Mouse (Mus musculus) CH12.LX (cell line): ENCODE measurements at regions not wholly inside any gene's neighbourhood (a gene's known extent, or its start where the extent isn't known, plus 50 kb on each side); places are given as distances from the start of the nearest gene placed in this dataset.

Experiments used
- DNase-seq: peaks from one replicate; pipeline ENCODE4 v3.0.0-alpha.2; 2013; ENCODE audit errors: extremely low read depth
- H3K27ac ChIP-seq: 2 replicates; pipeline ENCODE4 v1.5.1; 2012; ENCODE audit warnings: low read depth, mild to moderate bottlenecking, control low read depth, moderate library complexity; ENCODE audit not compliant: insufficient read depth
- H3K27me3 ChIP-seq: replicated peaks from 2 replicates; pipeline ENCODE3; 2012; ENCODE audit warnings: inconsistent platforms
- H3K36me3 ChIP-seq, 2 experiments: replicated peaks in 1 of 2; 2 replicates each; pipeline versions ENCODE3 to v1.6.1; 2012; ENCODE audit warnings: inconsistent platforms in 1 of 2, low read length in 1 of 2, mild to moderate bottlenecking in 1 of 2, mixed read lengths in 1 of 2, moderate library complexity in 1 of 2; ENCODE audit not compliant: control insufficient read depth in 1 of 2, insufficient read depth in 1 of 2
- H3K4me1 ChIP-seq, 2 experiments: 2 replicates each; pipeline ENCODE4 v1.6.1; 2012; ENCODE audit warnings: inconsistent platforms in 1 of 2, moderate library complexity in 1 of 2; ENCODE audit not compliant: insufficient read depth in 2 of 2, control insufficient read depth in 1 of 2
- H3K4me2 ChIP-seq: 2 replicates; pipeline ENCODE4 v1.6.1; 2012; ENCODE audit warnings: low read depth, mild to moderate bottlenecking, control low read depth; ENCODE audit not compliant: poor library complexity, insufficient read depth, severe bottlenecking
- H3K4me3 ChIP-seq, 3 experiments: fragments of 150-350 bp in 1 of 3; sonication (generic) in 1 of 3; replicated peaks in 1 of 3; 2 replicates each; pipeline versions ENCODE3 to v1.5.1; 2011 to 2012; ENCODE audit warnings: low read depth in 2 of 3, low read length in 2 of 3, mild to moderate bottlenecking in 2 of 3, moderate library complexity in 2 of 3, control low read depth in 1 of 3, improper control_type of control experiment in 1 of 3, inconsistent platforms in 1 of 3, mixed read lengths in 1 of 3; ENCODE audit not compliant: poor library complexity in 1 of 3
- H3K79me2 ChIP-seq: replicated peaks from 2 replicates; pipeline ENCODE4 v1.6.1; 2012; ENCODE audit warnings: mild to moderate bottlenecking, moderate library complexity; ENCODE audit not compliant: control insufficient read depth, poor library complexity, insufficient read depth, severe bottlenecking; ENCODE audit errors: extremely low read depth
- H3K9ac ChIP-seq: 2 replicates; pipeline ENCODE4 v1.6.1; 2012; ENCODE audit warnings: low read depth, mild to moderate bottlenecking, control low read depth, moderate library complexity; ENCODE audit not compliant: insufficient read depth
- H3K9me3 ChIP-seq: replicated peaks from 2 replicates; pipeline ENCODE3; 2012; ENCODE audit warnings: low read length, inconsistent platforms, mixed read lengths
- CHD1 ChIP-seq: IDR thresholded peaks from 2 replicates; pipeline ENCODE4 v1.6.1; 2012; ENCODE audit warnings: low read depth, low read length, improper control_type of control experiment, inconsistent platforms
- CHD2 ChIP-seq: IDR thresholded peaks from 2 replicates; pipeline ENCODE4 v1.6.1; 2011; ENCODE audit warnings: low read length, improper control_type of control experiment
- CTCF ChIP-seq, 2 experiments: IDR thresholded peaks in 1 of 2; conservative IDR thresholded peaks in 1 of 2; 2 replicates each; pipeline ENCODE4 v1.5.1; 2011 to 2012; ENCODE audit warnings: low read depth in 2 of 2, low read length in 2 of 2, improper control_type of control experiment in 1 of 2, inconsistent platforms in 1 of 2, mild to moderate bottlenecking in 1 of 2, moderate library complexity in 1 of 2
- E2F4 ChIP-seq: IDR thresholded peaks from 2 replicates; pipeline ENCODE4 v1.6.1; 2011; ENCODE audit warnings: low read depth, low read length, improper control_type of control experiment; ENCODE audit not compliant: insufficient replicate concordance
- ELF1 ChIP-seq: IDR thresholded peaks from 2 replicates; pipeline ENCODE4 v1.6.1; 2014; ENCODE audit warnings: low read depth, mild to moderate bottlenecking, inconsistent platforms, low read length, improper control_type of control experiment
- GABPA ChIP-seq: IDR thresholded peaks from 2 replicates; pipeline ENCODE4 v1.6.1; 2012; ENCODE audit warnings: low read depth, low read length, improper control_type of control experiment, inconsistent platforms; ENCODE audit not compliant: insufficient replicate concordance
- IRF4 ChIP-seq: IDR thresholded peaks from 2 replicates; pipeline ENCODE4 v1.6.1; 2014; ENCODE audit warnings: low read depth, mild to moderate bottlenecking, inconsistent platforms, low read length, improper control_type of control experiment
- JUND ChIP-seq: conservative IDR thresholded peaks from 2 replicates; pipeline ENCODE4 v1.6.1; 2011; ENCODE audit warnings: low read depth, low read length, improper control_type of control experiment
- KAT2A ChIP-seq: IDR thresholded peaks from 2 replicates; pipeline ENCODE4 v1.6.1; 2012; ENCODE audit warnings: low read length, improper control_type of control experiment, inconsistent platforms; ENCODE audit not compliant: insufficient replicate concordance
- MAX ChIP-seq: IDR thresholded peaks from 2 replicates; pipeline ENCODE4 v1.6.1; 2011; ENCODE audit warnings: low read length, improper control_type of control experiment
- MEF2A ChIP-seq: IDR thresholded peaks from 2 replicates; pipeline ENCODE4 v1.6.1; 2014; ENCODE audit warnings: low read depth, mild to moderate bottlenecking, inconsistent platforms, low read length, improper control_type of control experiment, borderline replicate concordance
- MXI1 ChIP-seq: IDR thresholded peaks from 2 replicates; pipeline ENCODE4 v1.6.1; 2011; ENCODE audit warnings: mild to moderate bottlenecking, low read depth, low read length, improper control_type of control experiment
- MYC ChIP-seq: IDR thresholded peaks from 2 replicates; pipeline ENCODE4 v1.6.1; 2011; ENCODE audit warnings: low read depth, mild to moderate bottlenecking, improper control_type of control experiment, low read length
- NELFE ChIP-seq: IDR thresholded peaks from 2 replicates; pipeline ENCODE4 v1.6.1; 2011; ENCODE audit warnings: low read depth, low read length, improper control_type of control experiment
- RCOR1 ChIP-seq: conservative IDR thresholded peaks from 2 replicates; pipeline ENCODE4 v1.6.1; 2012; ENCODE audit warnings: low read depth, mild to moderate bottlenecking, inconsistent platforms, low read length, improper control_type of control experiment
- SIN3A ChIP-seq: IDR thresholded peaks from 2 replicates; pipeline ENCODE4 v1.6.1; 2012; ENCODE audit warnings: low read length, improper control_type of control experiment, inconsistent platforms
- SMC3 ChIP-seq: IDR thresholded peaks from 2 replicates; pipeline ENCODE4 v1.6.1; 2011; ENCODE audit warnings: low read depth, low read length, improper control_type of control experiment
- TBP ChIP-seq: conservative IDR thresholded peaks from 2 replicates; pipeline ENCODE4 v1.6.1; 2011; ENCODE audit warnings: low read depth, low read length, improper control_type of control experiment
- USF1 ChIP-seq: IDR thresholded peaks from 2 replicates; pipeline ENCODE4 v1.6.1; 2014; ENCODE audit warnings: low read depth, mild to moderate bottlenecking, inconsistent platforms, low read length, improper control_type of control experiment
- ZKSCAN1 ChIP-seq: IDR thresholded peaks from 2 replicates; pipeline ENCODE4 v1.6.1; 2012; ENCODE audit warnings: low read depth, inconsistent platforms, low read length, improper control_type of control experiment, borderline replicate concordance
- dilution Hi-C: fragments of 300-500 bp; cut with MboI; formaldehyde crosslinking; loops from 2 replicates; pipeline ENCODE4 v1.14.3; 2020; ENCODE audit warnings: low sequenced_read_pairs; ENCODE audit not compliant: extremely low pct_unique_long_range_greater_than_20kb, extremely low pct_ligation_motif_present
- in situ Hi-C: fragments of 300-500 bp; cut with MboI; formaldehyde crosslinking; loops from 3 replicates; pipeline ENCODE4 v1.14.3; 2019; ENCODE audit warnings: low sequenced_read_pairs, low pct_ligation_motif_present, low pct_unique_long_range_greater_than_20kb, mixed read lengths

- H3K4me2 ChIP-seq, result no peak overlapping the region
- H3K27ac ChIP-seq, result no peak overlapping the region
- H3K4me1 ChIP-seq, result no peaks in the 10 kb centered on the region
- dilution Hi-C loops (no loop called here), in situ Hi-C loops (no loop called here)
- TF ChIP-seq SMC3, result no peak
- TF ChIP-seq KAT2A, result no peak
- TF ChIP-seq GABPA, result no peak
- no peak for TF ChIP-seq RCOR1
- no peak for TF ChIP-seq IRF4
- no peak for TF ChIP-seq MEF2A
- TF ChIP-seq USF1, result no peak
- TF ChIP-seq E2F4, result no peak
- TF ChIP-seq NELFE, result no peak
- TF ChIP-seq ZKSCAN1, result no peak
- no peak for TF ChIP-seq MYC
- no peak for TF ChIP-seq SIN3A
- no peak for TF ChIP-seq JUND
- TF ChIP-seq TBP, result no peak
- no peak overlapping the region for H3K4me3 ChIP-seq
- H3K36me3 ChIP-seq, result no peaks in the 10 kb centered on the region
- H3K27me3 ChIP-seq, result no peaks in the 10 kb centered on the region
- H3K79me2 ChIP-seq, result no peaks in the 10 kb centered on the region
- peaks cover 30% of the 10 kb centered on the region for H3K9me3 ChIP-seq
- no peak for DNase-seq
- no peak overlapping the region for H3K9ac ChIP-seq
Measured at GRCm38 (mm10) chr6:103201605-103202004, 308.8 kb upstream of the Chl1 start.

- peaks cover 27% of the 10 kb centered on the region for H3K9me3 ChIP-seq
- no peak overlapping the region for H3K9ac ChIP-seq
- TF ChIP-seq CHD2, result no peak
- TF ChIP-seq MYC, result no peak
- no peak for TF ChIP-seq CHD1
- TF ChIP-seq MAX, result no peak
- no peak for TF ChIP-seq NELFE
- no peak for TF ChIP-seq ELF1
- TF ChIP-seq JUND, result no peak
- TF ChIP-seq CTCF (conservative IDR thresholded peaks at IDR 0.05 in 1 of 2, IDR thresholded peaks at IDR 0.05 in 1 of 2; ENCODE audit: low read depth in 2 of 2, low read length in 2 of 2), result no peak
- TF ChIP-seq KAT2A, result no peak
- no peak for TF ChIP-seq MXI1
- H3K4me3 ChIP-seq, result no peak overlapping the region
- H3K27ac ChIP-seq, result no peak overlapping the region
- no peaks in the 10 kb centered on the region for H3K4me1 ChIP-seq
- no peaks in the 10 kb centered on the region for H3K36me3 ChIP-seq
- H3K4me2 ChIP-seq, result no peak overlapping the region
- no peaks in the 10 kb centered on the region for H3K79me2 ChIP-seq
- DNase-seq, result no peak
- H3K27me3 ChIP-seq, result no peaks in the 10 kb centered on the region
- dilution Hi-C loops, result no loop called here
- in situ Hi-C loops, result no loop called here
Measured at GRCm38 (mm10) chr6:103209202-103209601, 301.2 kb upstream of the Chl1 start.
